Mouse (Mus musculus) bone marrow, adult 2 months (tissue): ENCODE results near the gene Gpsm3.
A peak's percentile ranks its signal among the peaks of the same experiment; 100 is the strongest.

ENCODE experiments used
- CTCF ChIP-seq: fragments of 200-500 bp; IDR thresholded peaks from 2 replicates; pipeline ENCODE4 v1.5.1; 2011; ENCODE audit warnings: low read length, control low read depth; ENCODE audit not compliant: control insufficient read depth, insufficient read depth
- POLR2A ChIP-seq: fragments of 200-500 bp; IDR thresholded peaks from 2 replicates; pipeline ENCODE4 v1.6.1; 2011; ENCODE audit warnings: low read depth, mild to moderate bottlenecking, control low read depth, low read length, borderline replicate concordance; ENCODE audit not compliant: control insufficient read depth

DNA sequence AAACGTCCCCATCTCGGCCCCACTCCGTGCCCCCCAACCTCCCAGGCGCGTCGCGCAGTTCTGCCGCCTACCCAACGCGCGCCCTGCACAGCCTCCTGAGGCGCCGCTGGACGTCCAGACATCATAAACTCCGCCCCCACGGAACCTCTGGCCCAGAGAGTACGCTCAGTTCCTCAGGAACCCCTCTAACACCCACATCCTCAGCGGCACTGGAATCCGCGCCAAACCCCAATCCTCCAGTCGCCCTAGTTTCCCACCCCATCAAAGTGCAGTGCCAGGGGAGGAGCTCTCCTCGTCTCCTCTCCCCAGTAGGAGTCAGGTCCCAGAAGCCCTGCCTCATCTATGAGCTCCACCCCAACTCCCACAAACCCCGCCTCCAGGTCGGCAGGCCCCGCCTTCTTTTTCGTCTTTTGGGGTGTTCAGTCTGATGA, 42.7 kb downstream of the Gpsm3 start:
- TF ChIP-seq CTCF (no peak), POLR2A (peak; percentile 48; the same call in 1 of the 2 replicates)
